Mouse (Mus musculus): ENCODE measurements around the gene Hypk. TPM values are rescaled to one million over a fixed set of nuclear protein-coding genes. Genes with fewer than 3 reads are reported as not detected.

The Hypk gene
- polyA plus RNA-seq, 2 experiments, result 26.8 to 72.9 TPM

GRCm38 (mm10) chr2:121414139-121414685, 38.9 kb upstream of the Hypk start:
- H3K4me2 ChIP-seq (ENCODE audit: low read depth), result peak overlapping the region; percentile 66
- peak; percentile 71 for ATAC-seq (ENCODE audit: insufficient read depth)
- peaks cover 17% of the 10 kb centered on the region for H3K36me3 ChIP-seq (replicated peaks; ENCODE audit: control insufficient read depth, insufficient read depth, low read depth)
- H3K4me3 ChIP-seq (ENCODE audit: insufficient read depth in 1 of 2, low read depth in 2 of 2, low read length in 2 of 2), result peak overlapping the region; percentile 90 to 94
- H3K9ac ChIP-seq (replicated peaks), result peak overlapping the region; percentile 95
- H3K27ac ChIP-seq, result peak overlapping the region; percentile 84
- no peak for TF ChIP-seq CTCF (IDR thresholded peaks at IDR 0.05; ENCODE audit: low read depth)
- TF ChIP-seq EP300 (IDR thresholded peaks at IDR 0.05; ENCODE audit: low read depth), result no peak
- peaks cover 10 to 17% of the 10 kb centered on the region in 2 experiments for H3K4me1 ChIP-seq (replicated peaks; ENCODE audit: control insufficient read depth in 2 of 2, insufficient read depth in 2 of 2, low read length in 1 of 2)
- peak; percentile 38 to 51 (median 45) for DNase-seq (ENCODE audit: low read depth in 3 of 3, low spot score in 3 of 3)
- H3K9me3 ChIP-seq (ENCODE audit: control insufficient read depth, low read length), result no peaks in the 10 kb centered on the region
- H3K27me3 ChIP-seq (ENCODE audit: control insufficient read depth, insufficient read depth, low read length), result no peaks in the 10 kb centered on the region
- 1% methylated on average over 32 of the region's 32 CpGs for WGBS (ENCODE audit: insufficient replicate concordance)

GRCm38 (mm10) chr2:121415103-121415502, 38.0 kb upstream of the Hypk start:
- TF ChIP-seq CTCF (IDR thresholded peaks at IDR 0.05; ENCODE audit: low read depth) (no peak), EP300 (IDR thresholded peaks at IDR 0.05; ENCODE audit: low read depth) (no peak)

GRCm38 (mm10) chr2:121415591-121415990, 37.5 kb upstream of the Hypk start:
- TF ChIP-seq EP300 (IDR thresholded peaks at IDR 0.05; ENCODE audit: low read depth) (no peak), CTCF (IDR thresholded peaks at IDR 0.05; ENCODE audit: low read depth) (no peak)
- Histone ChIP-seq H3K36me3 (replicated peaks; ENCODE audit: control insufficient read depth, insufficient read depth, low read depth) (peaks cover 17% of the 10 kb centered on the region), H3K4me3 (ENCODE audit: insufficient read depth in 1 of 2, low read depth in 2 of 2, low read length in 2 of 2) (peak overlapping the region in 1 of 2 experiments; percentile 90; a peak in 2 of 4 replicates), H3K4me2 (ENCODE audit: low read depth) (peak overlapping the region; percentile 66), H3K4me1 (replicated peaks; ENCODE audit: control insufficient read depth in 2 of 2, insufficient read depth in 2 of 2, low read length in 1 of 2) (peaks cover 10 to 17% of the 10 kb centered on the region in 2 experiments), H3K9ac (replicated peaks) (peak overlapping the region; percentile 95), H3K9me3 (ENCODE audit: control insufficient read depth, low read length) (no peaks in the 10 kb centered on the region), H3K27ac (no peak overlapping the region), H3K27me3 (ENCODE audit: control insufficient read depth, insufficient read depth, low read length) (no peaks in the 10 kb centered on the region)
- ATAC-seq (ENCODE audit: insufficient read depth) (no peak), DNase-seq (ENCODE audit: low read depth in 3 of 3, low spot score in 3 of 3) (no peak)
- 77% methylated on average over 3 of the region's 3 CpGs for WGBS (ENCODE audit: insufficient replicate concordance)

More at GRCm38 (mm10) chr2:121415103-121415502, 38.0 kb upstream of the Hypk start:
- Histone ChIP-seq H3K4me3 (ENCODE audit: insufficient read depth in 1 of 2, low read depth in 2 of 2, low read length in 2 of 2) (peak overlapping the region; percentile 32 to 90; a peak in 3 of 4 replicates), H3K36me3 (replicated peaks; ENCODE audit: control insufficient read depth, insufficient read depth, low read depth) (peaks cover 17% of the 10 kb centered on the region), H3K9ac (replicated peaks) (peak overlapping the region; percentile 95), H3K27me3 (ENCODE audit: control insufficient read depth, insufficient read depth, low read length) (no peaks in the 10 kb centered on the region), H3K4me1 (replicated peaks; ENCODE audit: control insufficient read depth in 2 of 2, insufficient read depth in 2 of 2, low read length in 1 of 2) (peaks cover 10 to 17% of the 10 kb centered on the region in 2 experiments), H3K27ac (no peak overlapping the region), H3K9me3 (ENCODE audit: control insufficient read depth, low read length) (no peaks in the 10 kb centered on the region), H3K4me2 (ENCODE audit: low read depth) (peak overlapping the region; percentile 66)
- ATAC-seq (ENCODE audit: insufficient read depth) (no peak), DNase-seq (ENCODE audit: low read depth in 3 of 3, low spot score in 3 of 3) (no peak)
- WGBS (ENCODE audit: insufficient replicate concordance), result 19% methylated on average over 3 of the region's 3 CpGs

GRCm38 (mm10) chr2:121416356-121416755, 36.7 kb upstream of the Hypk start:
- no peak for ATAC-seq (ENCODE audit: insufficient read depth)
- Histone ChIP-seq H3K27ac (no peak overlapping the region), H3K27me3 (ENCODE audit: control insufficient read depth, insufficient read depth, low read length) (no peaks in the 10 kb centered on the region), H3K4me2 (ENCODE audit: low read depth) (no peak overlapping the region), H3K4me3 (ENCODE audit: insufficient read depth in 1 of 2, low read depth in 2 of 2, low read length in 2 of 2) (no peak overlapping the region), H3K4me1 (replicated peaks; ENCODE audit: control insufficient read depth in 2 of 2, insufficient read depth in 2 of 2, low read length in 1 of 2) (peaks cover 10 to 17% of the 10 kb centered on the region in 2 experiments), H3K36me3 (replicated peaks; ENCODE audit: control insufficient read depth, insufficient read depth, low read depth) (peaks cover 17% of the 10 kb centered on the region), H3K9ac (replicated peaks) (no peak overlapping the region), H3K9me3 (ENCODE audit: control insufficient read depth, low read length) (no peaks in the 10 kb centered on the region)
- WGBS (ENCODE audit: insufficient replicate concordance), result 81% methylated on average over 6 of the region's 6 CpGs
- TF ChIP-seq CTCF (IDR thresholded peaks at IDR 0.05; ENCODE audit: low read depth), result no peak
- TF ChIP-seq EP300 (IDR thresholded peaks at IDR 0.05; ENCODE audit: low read depth), result no peak
- DNase-seq (ENCODE audit: low read depth in 3 of 3, low spot score in 3 of 3), result no peak

GRCm38 (mm10) chr2:121418476-121418875, 34.6 kb upstream of the Hypk start:
- Histone ChIP-seq H3K4me3 (ENCODE audit: insufficient read depth in 1 of 2, low read depth in 2 of 2, low read length in 2 of 2) (no peak overlapping the region), H3K36me3 (replicated peaks; ENCODE audit: control insufficient read depth, insufficient read depth, low read depth) (peaks cover 31% of the 10 kb centered on the region), H3K4me1 (replicated peaks; ENCODE audit: control insufficient read depth in 2 of 2, insufficient read depth in 2 of 2, low read length in 1 of 2) (peaks cover 8 to 9% of the 10 kb centered on the region in 2 experiments), H3K9ac (replicated peaks) (no peak overlapping the region), H3K27me3 (ENCODE audit: control insufficient read depth, insufficient read depth, low read length) (no peaks in the 10 kb centered on the region), H3K27ac (no peak overlapping the region), H3K9me3 (ENCODE audit: control insufficient read depth, low read length) (no peaks in the 10 kb centered on the region), H3K4me2 (ENCODE audit: low read depth) (no peak overlapping the region)
- ATAC-seq (ENCODE audit: insufficient read depth) (no peak), DNase-seq (ENCODE audit: low read depth in 3 of 3, low spot score in 3 of 3) (no peak)
- WGBS (ENCODE audit: insufficient replicate concordance), result 76% methylated on average over 3 of the region's 3 CpGs
- TF ChIP-seq EP300 (IDR thresholded peaks at IDR 0.05; ENCODE audit: low read depth), result no peak
- no peak for TF ChIP-seq CTCF (IDR thresholded peaks at IDR 0.05; ENCODE audit: low read depth)

All from liver, embryonic 14.5 days (tissue).